Mouse (Mus musculus) CD4-positive, CD25-positive, alpha-beta regulatory T cell, adult 4 months (primary cell): ENCODE data around the gene Gnpda2. TPM values are rescaled to one million over a fixed set of nuclear protein-coding genes. Genes with fewer than 3 reads are reported as not detected.

Source experiments
- ATAC-seq: one replicate; pipeline ENCODE4 v1.8.0; 2017
- polyA plus RNA-seq, 2 experiments: library from polyadenylated mRNA; unstranded; fragments of 100-300 nt; shearing (Covaris generic); gene quantifications; one replicate each; pipeline ENCODE4 v1.2.1; 2017

Gene Gnpda2
- 10 to 100 TPM; 67.5 to 84.5 TPM for polyA plus RNA-seq

DNA sequence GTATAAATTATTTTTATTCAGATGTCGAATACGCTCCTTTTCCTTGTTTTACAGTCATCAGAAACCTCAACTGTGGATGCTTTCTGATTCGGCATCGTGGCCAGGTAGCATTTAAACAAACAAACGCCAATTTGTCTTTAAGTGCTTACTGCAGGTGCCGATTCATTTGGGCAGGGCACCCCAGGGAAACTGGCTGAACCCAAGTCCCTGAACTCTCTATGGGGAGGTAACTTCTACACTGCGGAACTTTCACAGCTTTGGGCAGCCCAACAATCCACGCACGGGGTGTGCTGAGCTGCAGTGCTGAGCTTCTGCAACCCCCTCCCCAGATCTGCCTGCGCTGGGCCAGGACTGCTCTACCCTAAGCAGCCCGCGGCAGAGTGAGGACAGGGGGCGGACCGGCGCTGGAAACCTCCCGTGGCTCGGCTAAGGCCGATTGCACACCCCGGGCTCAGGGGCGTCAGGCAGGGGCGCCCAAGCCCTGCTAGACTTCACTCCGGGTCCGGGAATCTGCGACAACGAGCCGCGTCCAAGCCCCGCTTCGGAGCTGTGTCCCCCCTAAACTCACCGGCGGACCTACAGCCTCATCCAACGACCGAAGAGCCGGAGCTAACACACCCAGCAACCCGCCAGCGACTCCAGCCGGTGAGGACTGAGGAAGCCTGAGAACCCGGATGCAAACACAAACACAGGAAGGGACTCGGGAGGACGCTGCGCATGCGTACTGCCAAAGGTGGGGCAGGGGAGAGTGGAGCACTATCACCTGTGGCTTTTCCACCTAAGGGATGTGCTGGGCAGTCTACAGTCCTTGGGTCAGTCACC lies at the start of gene Gnpda2:
Gene Gnpda2, minus strand, starts transcription at position 701 of the 822 bp plus-strand sequence.
- ATAC-seq = peak; percentile 90

DNA sequence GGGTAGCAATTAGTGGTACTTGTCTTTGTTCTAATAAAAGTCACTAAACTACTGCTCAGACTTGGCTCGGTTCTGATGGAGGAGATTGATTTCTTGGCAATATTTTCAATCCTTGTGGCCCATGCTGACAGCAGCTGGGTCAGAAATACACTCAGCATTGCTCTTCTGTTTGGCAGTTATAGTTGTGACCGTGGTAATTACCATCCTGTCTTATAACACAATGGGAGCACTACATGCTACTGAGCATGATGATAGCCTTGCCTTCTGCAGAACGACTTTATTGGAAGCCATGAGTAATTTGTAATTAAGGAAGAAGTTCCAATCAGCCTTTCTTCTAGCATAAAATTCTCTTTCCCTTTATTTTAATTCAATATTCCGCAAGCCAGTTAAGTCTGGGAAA lies 42.6 kb upstream of the Gnpda2 start:
- no peak for ATAC-seq

DNA sequence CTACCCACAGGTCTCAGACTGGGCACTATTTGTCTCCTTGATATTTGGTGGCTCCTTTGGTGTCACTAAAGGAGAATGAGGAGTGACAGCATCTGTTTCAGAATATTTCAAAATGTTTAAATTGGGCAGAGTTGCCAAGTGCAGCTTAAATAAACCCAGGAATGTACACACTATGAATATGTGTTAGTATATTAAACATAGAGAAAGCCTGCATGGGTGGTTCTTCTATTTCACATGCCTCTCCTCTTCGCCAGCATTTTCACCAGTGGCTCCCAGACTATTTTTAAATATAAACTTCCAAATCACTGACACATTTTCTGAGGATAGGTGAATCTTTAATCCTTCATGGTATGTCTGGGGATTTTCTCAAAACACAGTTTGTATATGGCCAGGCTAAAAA lies 28.8 kb upstream of the Gnpda2 start:
- no peak for ATAC-seq

DNA sequence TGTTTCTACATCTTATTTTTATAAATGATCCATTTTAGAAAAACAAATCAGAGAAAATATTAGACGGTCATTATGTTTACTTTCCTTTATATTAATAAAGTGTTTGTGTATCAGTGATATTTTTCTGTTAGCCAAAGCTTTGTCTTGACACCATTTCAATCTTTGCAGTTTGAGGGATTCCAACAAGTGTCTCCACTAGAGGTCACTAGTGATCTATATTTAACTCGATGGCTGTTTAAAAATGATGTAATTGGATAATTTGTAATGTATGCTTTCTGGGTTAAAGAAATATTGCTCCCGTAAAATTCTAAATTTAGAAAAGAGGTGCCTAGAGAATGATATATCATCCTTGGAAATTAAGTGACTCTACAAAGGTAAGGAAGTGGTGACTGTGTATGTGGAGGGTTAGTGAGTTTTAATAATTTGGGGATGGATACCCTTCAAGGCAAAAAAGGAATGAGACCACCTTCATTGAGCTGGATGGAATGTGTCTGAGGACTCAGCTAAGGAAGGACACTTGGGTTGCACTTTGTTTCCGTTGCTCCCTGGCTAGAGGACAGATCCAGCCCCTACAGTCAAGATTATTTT lies 21.2 kb upstream of the Gnpda2 start:
- ATAC-seq = peak; percentile 58

DNA sequence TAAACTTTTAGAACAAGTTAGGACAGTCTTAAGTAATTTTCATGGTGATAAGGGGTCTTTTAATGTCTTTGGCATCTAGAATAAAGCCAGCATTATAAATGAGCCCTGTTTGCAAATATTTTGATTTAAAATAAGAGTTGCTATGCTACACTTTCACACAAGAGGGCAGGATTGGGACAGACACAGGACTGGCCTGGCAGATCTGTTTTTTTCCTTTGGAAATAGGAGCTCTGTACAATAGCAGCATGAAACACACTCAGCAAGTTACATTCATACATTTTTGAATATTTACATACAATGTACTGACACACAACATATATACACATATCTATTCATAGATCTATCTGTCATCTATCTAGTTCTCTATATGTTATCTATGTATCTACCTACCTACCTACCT lies 8.9 kb upstream of the Gnpda2 start:
- no peak for ATAC-seq

DNA sequence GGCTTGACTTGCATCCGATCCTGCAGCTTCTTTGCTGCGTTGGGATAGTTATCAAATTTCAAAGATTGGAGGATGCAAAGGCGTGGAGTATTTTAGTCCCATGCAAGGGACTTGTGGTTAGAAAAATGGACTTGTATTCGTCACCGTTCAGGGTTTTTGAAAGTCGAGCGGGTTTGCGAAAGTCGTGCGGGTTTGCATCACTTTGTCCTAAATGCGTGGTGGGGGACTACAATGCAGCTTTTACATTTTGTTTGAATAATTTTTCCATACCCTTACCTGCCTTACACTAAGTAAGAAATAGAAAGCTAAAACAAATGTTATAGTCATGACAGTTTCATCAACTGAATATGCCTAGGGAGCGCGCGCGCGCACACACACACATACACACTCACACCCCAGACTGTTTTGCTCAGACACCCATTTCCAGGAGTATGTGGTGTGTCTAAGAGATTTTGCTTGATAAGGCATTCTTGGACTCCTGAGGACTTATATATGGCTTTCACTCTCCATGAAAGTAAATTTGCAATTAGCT lies 34.7 kb downstream of the Gnpda2 start:
- ATAC-seq = peak; percentile 35

DNA sequence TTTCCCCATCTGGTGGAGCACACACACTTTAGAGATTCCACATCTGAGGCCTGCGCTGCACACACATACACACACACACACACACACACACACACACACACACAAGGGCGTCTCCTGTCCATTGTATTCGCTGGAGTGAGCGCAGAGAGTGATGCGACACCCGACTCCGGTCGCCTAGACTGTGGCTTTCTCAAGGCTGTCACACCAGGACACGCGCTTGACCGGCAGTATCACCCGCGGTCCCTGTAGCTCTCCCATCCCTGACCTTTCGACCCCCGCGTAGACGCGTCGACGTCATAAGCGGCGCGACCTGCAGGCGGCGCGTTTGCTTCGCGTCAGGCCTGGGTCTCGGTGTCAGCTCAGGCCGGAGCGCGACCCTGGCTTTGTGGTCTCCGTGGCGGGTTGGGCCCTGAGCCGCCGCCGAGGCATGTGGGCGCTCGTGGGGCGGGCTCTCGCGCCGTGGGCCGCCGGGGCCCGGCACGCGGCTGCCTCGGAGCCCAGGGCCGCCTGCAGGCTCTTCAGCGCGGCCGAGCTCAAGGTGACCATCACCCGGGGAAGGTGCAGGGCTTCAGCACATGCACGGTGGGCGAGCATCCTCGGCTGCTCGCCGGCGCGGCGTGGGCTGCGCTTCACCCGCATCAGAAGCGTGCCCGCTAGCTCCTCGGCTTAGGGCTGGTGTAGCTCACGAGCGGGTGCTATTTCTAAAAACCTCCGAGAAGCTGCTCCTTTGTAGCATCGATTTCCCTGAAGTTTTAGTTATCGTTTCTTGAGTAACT lies 35.3 kb downstream of the Gnpda2 start, which contains the start of gene Guf1:
Gene Guf1, plus strand, starts transcription at position 296 of the 776 bp plus-strand sequence.
- ATAC-seq = peak; percentile 86

DNA sequence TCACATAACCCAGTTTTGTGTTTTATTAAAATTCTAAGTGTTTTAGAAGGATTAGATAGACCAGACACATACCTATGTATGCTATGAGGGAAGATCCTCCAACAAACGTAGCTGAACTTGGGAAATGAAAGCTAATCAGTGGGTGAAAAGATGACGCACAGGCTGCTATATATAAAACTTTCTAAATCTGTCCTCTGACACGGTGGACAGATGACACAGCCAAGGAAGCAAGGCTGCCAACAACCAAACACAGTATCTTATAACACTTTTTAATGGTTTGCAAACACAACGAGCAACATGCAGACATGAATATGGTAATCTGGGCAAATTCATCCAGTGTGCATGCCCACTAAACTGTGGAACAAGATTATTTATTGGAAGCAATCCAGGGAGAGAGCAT lies 49.7 kb downstream of the Gnpda2 start, which contains the start of gene Yipf7:
Gene Yipf7, minus strand, starts transcription at position 160 of the 400 bp plus-strand sequence.
- no peak for ATAC-seq

DNA sequence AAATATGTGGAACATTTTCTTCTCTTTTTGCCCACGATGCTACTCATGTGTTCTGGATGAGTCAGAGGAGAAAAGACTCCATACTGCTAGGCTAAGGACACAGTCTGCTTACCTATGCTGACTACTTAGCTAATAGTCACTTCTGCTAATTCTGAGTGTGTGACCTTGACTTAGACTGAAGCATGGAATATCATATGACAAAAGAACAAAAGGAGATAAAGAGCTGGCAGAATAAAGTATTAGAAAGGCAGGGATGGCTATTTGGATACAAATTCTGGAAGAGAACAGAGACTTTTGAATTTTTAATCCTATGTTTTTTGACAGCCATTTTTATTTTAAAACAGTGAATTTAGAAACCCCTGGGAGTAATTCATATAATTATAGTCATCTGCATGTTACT lies 50.5 kb downstream of the Gnpda2 start:
- no peak for ATAC-seq

DNA sequence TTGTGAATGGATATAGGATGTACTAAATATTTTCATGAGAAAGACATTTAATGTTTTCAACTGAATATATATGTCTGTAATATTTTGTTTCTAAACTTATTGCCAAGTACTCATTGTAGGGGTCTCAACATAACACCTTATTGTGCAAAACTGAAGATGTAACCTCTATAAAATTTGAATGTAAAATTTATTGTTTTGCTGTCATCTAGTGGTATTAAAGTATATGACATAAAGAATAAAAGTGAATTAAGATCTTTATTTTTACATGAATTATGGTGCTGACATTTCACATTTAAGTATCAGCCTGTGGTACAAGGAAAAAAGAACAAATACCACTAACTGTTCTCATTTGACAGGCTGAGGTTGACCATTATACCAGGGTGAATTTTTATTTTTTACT lies 68.2 kb downstream of the Gnpda2 start:
- ATAC-seq = no peak

Other genes with a start within 250 kb of the Gnpda2 start
- gene Yipf7, start 49.7 kb downstream of the Gnpda2 start, polyA plus RNA-seq = not detected
- gene Guf1, start 35.4 kb downstream of the Gnpda2 start, polyA plus RNA-seq = 1 to 10 TPM; 6.6 to 8.4 TPM